Mouse (Mus musculus) myocyte (in vitro differentiated cells): ENCODE data around the gene Sorcs2. TPM values are rescaled to one million over a fixed set of nuclear protein-coding genes. Genes with fewer than 3 reads are reported as not detected.

Experiments used
- H3K27me3 ChIP-seq: one replicate; pipeline ENCODE4 v1.6.1; 2011; ENCODE audit not compliant: control insufficient read depth, insufficient read depth, insufficient read length
- H3K36me3 ChIP-seq: one replicate; pipeline ENCODE4 v1.6.1; 2011; ENCODE audit not compliant: control insufficient read depth, insufficient read depth
- H3K4me2 ChIP-seq: one replicate; pipeline ENCODE4 v1.6.1; 2011; ENCODE audit warnings: low read depth, control low read depth
- H3K4me3 ChIP-seq: one replicate; pipeline ENCODE4 v1.5.1; 2011; ENCODE audit warnings: mild to moderate bottlenecking, control low read depth, moderate library complexity
- H3K79me2 ChIP-seq: one replicate; pipeline ENCODE4 v1.6.1; 2011; ENCODE audit not compliant: control insufficient read depth, insufficient read depth
- H3ac ChIP-seq: one replicate; pipeline ENCODE4 v1.6.1; 2011; ENCODE audit not compliant: control insufficient read depth, insufficient read length
- CEBPB ChIP-seq: IDR thresholded peaks from 2 replicates; pipeline ENCODE4 v1.6.1; 2011; ENCODE audit warnings: mild to moderate bottlenecking, moderate library complexity; ENCODE audit not compliant: poor library complexity, insufficient read depth, severe bottlenecking
- E2F4 ChIP-seq: IDR thresholded peaks from one replicate; pipeline ENCODE4 v1.6.1; 2011; ENCODE audit warnings: mild to moderate bottlenecking, control low read depth, moderate library complexity; ENCODE audit not compliant: insufficient read depth
- MAX ChIP-seq: IDR thresholded peaks from one replicate; pipeline ENCODE4 v1.6.1; 2011; ENCODE audit warnings: low read depth, mild to moderate bottlenecking, control low read depth
- MYOD1 ChIP-seq, 3 experiments: IDR thresholded peaks; one replicate each; pipeline ENCODE4 v1.6.1; 2011; ENCODE audit warnings: control low read depth in 2 of 3, low read depth in 2 of 3, mild to moderate bottlenecking in 2 of 3, moderate library complexity in 1 of 3; ENCODE audit not compliant: insufficient read length in 2 of 3, control insufficient read depth in 1 of 3
- MYOG ChIP-seq, 3 experiments: IDR thresholded peaks; one replicate each; pipeline ENCODE4 v1.6.1; 2011; ENCODE audit warnings: control low read depth in 2 of 3, low read depth in 2 of 3, mild to moderate bottlenecking in 2 of 3; ENCODE audit not compliant: insufficient read length in 2 of 3, control insufficient read depth in 1 of 3, insufficient read depth in 1 of 3
- POLR2A ChIP-seq: IDR thresholded peaks from one replicate; pipeline ENCODE4 v1.6.1; 2011; ENCODE audit warnings: low read depth, mild to moderate bottlenecking, control low read depth, moderate library complexity; ENCODE audit not compliant: insufficient read length
- POLR2AphosphoS2 ChIP-seq: IDR thresholded peaks from one replicate; pipeline ENCODE4 v1.6.1; 2011; ENCODE audit warnings: low read depth, control low read depth; ENCODE audit not compliant: insufficient read length
- REST ChIP-seq: IDR thresholded peaks from one replicate; pipeline ENCODE4 v1.6.1; 2011; ENCODE audit warnings: mild to moderate bottlenecking, control low read depth, moderate library complexity; ENCODE audit not compliant: insufficient read depth, insufficient read length
- SRF ChIP-seq: IDR thresholded peaks from one replicate; pipeline ENCODE4 v1.6.1; 2011; ENCODE audit warnings: low read depth; ENCODE audit not compliant: control insufficient read depth, insufficient read length
- TCF12 ChIP-seq: IDR thresholded peaks from one replicate; pipeline ENCODE4 v1.6.1; 2011; ENCODE audit warnings: mild to moderate bottlenecking, control low read depth; ENCODE audit not compliant: poor library complexity, insufficient read depth, severe bottlenecking
- TCF3 ChIP-seq: IDR thresholded peaks from one replicate; pipeline ENCODE4 v1.6.1; 2011; ENCODE audit warnings: low read depth, control low read depth; ENCODE audit not compliant: insufficient read length
- USF1 ChIP-seq: IDR thresholded peaks from one replicate; pipeline ENCODE4 v1.6.1; 2011; ENCODE audit warnings: low read depth, mild to moderate bottlenecking, control low read depth, moderate library complexity
- polyA plus RNA-seq: library from polyadenylated mRNA; unstranded; fragments of >200 nt; fragmentation: generic; extraction: Trizol; gene quantifications from one replicate; pipeline ENCODE4 v1.2.1, GENCODE M21; 2012; ENCODE audit warnings: missing spikeins

The Sorcs2 gene
- polyA plus RNA-seq, 1 experiment = 58.2 TPM

- TF ChIP-seq POLR2AphosphoS2 (no peak), USF1 (no peak), MYOG (IDR thresholded peaks at IDR 0.05; ENCODE audit: control insufficient read depth in 1 of 3, insufficient read depth in 1 of 3, insufficient read length in 2 of 3, low read depth in 2 of 3) (no peak), MAX (no peak), POLR2A (no peak), MYOD1 (IDR thresholded peaks at IDR 0.05; ENCODE audit: control insufficient read depth in 1 of 3, insufficient read length in 2 of 3, low read depth in 2 of 3) (no peak), REST (no peak), CEBPB (no peak), TCF3 (no peak), E2F4 (no peak), SRF (no peak), TCF12 (no peak)
- Histone ChIP-seq H3ac (no peak overlapping the region), H3K79me2 (no peaks in the 10 kb centered on the region), H3K36me3 (no peaks in the 10 kb centered on the region), H3K4me2 (no peak overlapping the region), H3K4me3 (no peak overlapping the region), H3K27me3 (no peaks in the 10 kb centered on the region)
Observed at GRCm38 (mm10) chr5:36203421-36203820, 194.5 kb downstream of the Sorcs2 start.

GRCm38 (mm10) chr5:36202781-36203180 lies 195.2 kb downstream of the Sorcs2 start:
- no peaks in the 10 kb centered on the region for H3K36me3 ChIP-seq
- no peak overlapping the region for H3K4me3 ChIP-seq
- H3K79me2 ChIP-seq = no peaks in the 10 kb centered on the region
- no peak for TF ChIP-seq POLR2AphosphoS2
- peak in 1 of 3 experiments; percentile 9 for TF ChIP-seq MYOD1 (IDR thresholded peaks at IDR 0.05; ENCODE audit: control insufficient read depth in 1 of 3, insufficient read length in 2 of 3, low read depth in 2 of 3)
- H3K4me2 ChIP-seq = no peak overlapping the region
- no peak overlapping the region for H3ac ChIP-seq
- H3K27me3 ChIP-seq = no peaks in the 10 kb centered on the region

- Histone ChIP-seq H3K4me2 (no peak overlapping the region), H3ac (no peak overlapping the region), H3K27me3 (no peaks in the 10 kb centered on the region), H3K4me3 (no peak overlapping the region), H3K79me2 (no peaks in the 10 kb centered on the region), H3K36me3 (no peaks in the 10 kb centered on the region)
- peak; percentile 68 to 94 (median 76) for TF ChIP-seq MYOD1 (IDR thresholded peaks at IDR 0.05; ENCODE audit: control insufficient read depth in 1 of 3, insufficient read length in 2 of 3, low read depth in 2 of 3)
- TF ChIP-seq MAX = no peak
- peak; percentile 50 for TF ChIP-seq TCF12
- peak; percentile 18 for TF ChIP-seq TCF3
- peak in 2 of 3 experiments; percentile 33 to 85 for TF ChIP-seq MYOG (IDR thresholded peaks at IDR 0.05; ENCODE audit: control insufficient read depth in 1 of 3, insufficient read depth in 1 of 3, insufficient read length in 2 of 3, low read depth in 2 of 3)
Observed at GRCm38 (mm10) chr5:36199519-36199918, 198.4 kb downstream of the Sorcs2 start.

- Histone ChIP-seq H3K36me3 (no peaks in the 10 kb centered on the region), H3K4me2 (no peak overlapping the region), H3ac (no peak overlapping the region), H3K27me3 (no peaks in the 10 kb centered on the region), H3K4me3 (no peak overlapping the region), H3K79me2 (no peaks in the 10 kb centered on the region)
- no peak for TF ChIP-seq CEBPB
- TF ChIP-seq REST = no peak
- peak in 2 of 3 experiments; percentile 4 to 83 for TF ChIP-seq MYOG (IDR thresholded peaks at IDR 0.05; ENCODE audit: control insufficient read depth in 1 of 3, insufficient read depth in 1 of 3, insufficient read length in 2 of 3, low read depth in 2 of 3)
- no peak for TF ChIP-seq POLR2AphosphoS2
- no peak for TF ChIP-seq TCF12
- peak in 2 of 3 experiments; percentile 31 to 83 for TF ChIP-seq MYOD1 (IDR thresholded peaks at IDR 0.05; ENCODE audit: control insufficient read depth in 1 of 3, insufficient read length in 2 of 3, low read depth in 2 of 3)
- no peak for TF ChIP-seq USF1
Observed at GRCm38 (mm10) chr5:36195436-36195835, 202.5 kb downstream of the Sorcs2 start.

GRCm38 (mm10) chr5:36194631-36195030 lies 203.3 kb downstream of the Sorcs2 start:
- no peak overlapping the region for H3ac ChIP-seq
- no peaks in the 10 kb centered on the region for H3K79me2 ChIP-seq
- no peak overlapping the region for H3K4me3 ChIP-seq
- no peak for TF ChIP-seq SRF
- TF ChIP-seq CEBPB = no peak
- TF ChIP-seq TCF3 = no peak
- no peak for TF ChIP-seq MYOG (IDR thresholded peaks at IDR 0.05; ENCODE audit: control insufficient read depth in 1 of 3, insufficient read depth in 1 of 3, insufficient read length in 2 of 3, low read depth in 2 of 3)
- no peak for TF ChIP-seq POLR2AphosphoS2
- no peak for TF ChIP-seq E2F4
- TF ChIP-seq USF1 = no peak
- H3K27me3 ChIP-seq = no peaks in the 10 kb centered on the region
- no peaks in the 10 kb centered on the region for H3K36me3 ChIP-seq
- no peak overlapping the region for H3K4me2 ChIP-seq
